In the genomic region with DNA sequence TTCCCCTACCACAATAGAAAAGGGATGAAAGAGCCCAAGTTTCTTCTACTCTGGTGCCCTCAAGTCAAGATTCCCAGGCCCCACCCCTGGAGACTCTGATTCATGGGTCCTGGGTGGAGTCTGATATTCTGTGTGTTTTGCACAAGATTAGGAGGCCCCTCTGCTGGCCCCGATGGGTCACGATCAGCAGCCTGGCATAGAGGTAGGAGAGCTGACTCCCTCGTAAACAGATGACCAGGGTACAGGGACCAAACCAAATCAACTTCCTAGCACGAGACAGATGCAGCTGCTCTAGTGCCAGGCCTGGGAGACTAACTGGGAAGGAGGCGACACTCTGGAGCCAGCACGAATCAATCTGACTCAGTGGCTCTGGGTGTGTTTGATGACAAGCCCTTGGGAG, we compare ENCODE assay signal across 11 mouse cellular contexts. TPM values are rescaled to one million over a fixed set of nuclear protein-coding genes. Genes with fewer than 3 reads are reported as not detected.
DNase-seq lines count a peak whose midpoint lies in the region; ATAC-seq and TF ChIP-seq lines count a peak whose summit lies in the region.
"Had no signal": no experiment of that assay in that cellular context is flagged by ENCODE, and none has a peak within 500 bp of the region (broad histone marks: within the 10 kb centered on the region; RNA-seq: fewer than 3 reads in every experiment).

No protein-coding gene starts in this region.

- intact Hi-C loops in left cerebral cortex, postnatal 4 days (cut with DNase I), result no loop called here

- no peaks in the 10 kb centered on the region for H3K9me3 ChIP-seq in forebrain, embryonic 15.5 days
- H3K9me3 ChIP-seq in forebrain, embryonic 14.5 days (replicated peaks; ENCODE audit: control insufficient read depth, low read length), result no peaks in the 10 kb centered on the region
- H3K9me3 ChIP-seq in embryonic facial prominence, embryonic 11.5 days (replicated peaks; ENCODE audit: control insufficient read depth, low read length), result no peaks in the 10 kb centered on the region
- no peaks in the 10 kb centered on the region for H3K9me3 ChIP-seq in liver, embryonic 14.5 days (ENCODE audit: control insufficient read depth, low read length)

- H3K36me3 ChIP-seq in forebrain, embryonic 15.5 days, result no peaks in the 10 kb centered on the region
- H3K36me3 ChIP-seq in forebrain, embryonic 14.5 days (ENCODE audit: control insufficient read depth, insufficient read depth, low read length), result no peaks in the 10 kb centered on the region
- H3K36me3 ChIP-seq in embryonic facial prominence, embryonic 11.5 days (replicated peaks; ENCODE audit: control insufficient read depth, insufficient read depth, low read depth, low read length), result no peaks in the 10 kb centered on the region; the same call in 1 of the 2 replicates
- no peaks in the 10 kb centered on the region for H3K36me3 ChIP-seq in liver, embryonic 14.5 days (replicated peaks; ENCODE audit: control insufficient read depth, insufficient read depth, low read depth)

- no peak overlapping the region for H3K4me3 ChIP-seq in forebrain, embryonic 15.5 days
- no peak overlapping the region for H3K4me3 ChIP-seq in forebrain, embryonic 14.5 days (ENCODE audit: low read depth, low read length)
- H3K4me3 ChIP-seq in embryonic facial prominence, embryonic 11.5 days (ENCODE audit: low read depth, low read length), result no peak overlapping the region
- H3K4me3 ChIP-seq in liver, embryonic 14.5 days (ENCODE audit: insufficient read depth in 1 of 2, low read depth in 2 of 2, low read length in 2 of 2), result no peak overlapping the region
- H3K4me3 ChIP-seq: myocyte had no signal

- no peak overlapping the region for H3K9ac ChIP-seq in forebrain, embryonic 15.5 days (replicated peaks)
- H3K9ac ChIP-seq in forebrain, embryonic 14.5 days (ENCODE audit: low read length), result no peak overlapping the region
- H3K9ac ChIP-seq in embryonic facial prominence, embryonic 11.5 days (replicated peaks; ENCODE audit: low read length), result no peak overlapping the region; the same call in 1 of the 2 replicates
- no peak overlapping the region for H3K9ac ChIP-seq in liver, embryonic 14.5 days (replicated peaks)

- ATAC-seq in forebrain, embryonic 15.5 days (replicated peaks), result no peak
- ATAC-seq in forebrain, embryonic 14.5 days, result no peak
- ATAC-seq in embryonic facial prominence, embryonic 11.5 days (replicated peaks; ENCODE audit: insufficient number of reproducible peaks, low FRiP score, low TSS enrichment, low read depth), result no peak
- ATAC-seq in liver, embryonic 14.5 days (ENCODE audit: insufficient read depth), result 0 out of 2 replicates have a peak, but pooled peaks have one; percentile 26
- no peak for ATAC-seq in activated CD4-positive, CD25-positive, alpha-beta regulatory T cell, adult 4 months

- no peaks in the 10 kb centered on the region for H3K27me3 ChIP-seq in forebrain, embryonic 15.5 days
- H3K27me3 ChIP-seq in forebrain, embryonic 14.5 days (replicated peaks; ENCODE audit: control insufficient read depth, insufficient read depth, low read length), result no peaks in the 10 kb centered on the region
- no peaks in the 10 kb centered on the region for H3K27me3 ChIP-seq in embryonic facial prominence, embryonic 11.5 days (ENCODE audit: control insufficient read depth, insufficient read depth, low read length)
- no peaks in the 10 kb centered on the region for H3K27me3 ChIP-seq in liver, embryonic 14.5 days (ENCODE audit: control insufficient read depth, insufficient read depth, low read length)

- H3K27ac ChIP-seq in forebrain, embryonic 15.5 days (replicated peaks), result 0 out of 2 replicates have a peak overlapping the region, but pooled peaks have one; percentile 2
- H3K27ac ChIP-seq in forebrain, embryonic 14.5 days (ENCODE audit: low read depth, low read length), result no peak overlapping the region
- 0 out of 2 replicates have a peak overlapping the region, but pooled peaks have one; percentile 3 for H3K27ac ChIP-seq in embryonic facial prominence, embryonic 11.5 days (replicated peaks; ENCODE audit: low read depth, low read length)
- H3K27ac ChIP-seq in liver, embryonic 14.5 days, result no peak overlapping the region

- no peak for TF ChIP-seq CTCF in liver, embryonic 14.5 days (IDR thresholded peaks at IDR 0.05; ENCODE audit: low read depth)

- no peak overlapping the region for H3K4me2 ChIP-seq in forebrain, embryonic 15.5 days (replicated peaks)
- H3K4me2 ChIP-seq in forebrain, embryonic 14.5 days (ENCODE audit: low read length), result no peak overlapping the region
- H3K4me2 ChIP-seq in embryonic facial prominence, embryonic 11.5 days (ENCODE audit: low read depth, low read length), result no peak overlapping the region
- H3K4me2 ChIP-seq in liver, embryonic 14.5 days (ENCODE audit: low read depth), result no peak overlapping the region

- TF ChIP-seq EP300 in liver, embryonic 14.5 days (IDR thresholded peaks at IDR 0.05; ENCODE audit: low read depth), result no peak

- WGBS in forebrain, embryonic 15.5 days, result 75% methylated on average over 6 of the region's 6 CpGs
- 76% methylated on average over 6 of the region's 6 CpGs for WGBS in forebrain, embryonic 14.5 days
- WGBS in embryonic facial prominence, embryonic 11.5 days, result 88% methylated on average over 6 of the region's 6 CpGs
- 26% methylated on average over 6 of the region's 6 CpGs for WGBS in liver, embryonic 14.5 days (ENCODE audit: insufficient replicate concordance)

- H3K4me1 ChIP-seq in forebrain, embryonic 15.5 days, result peaks cover 60% of the 10 kb centered on the region
- H3K4me1 ChIP-seq in forebrain, embryonic 14.5 days (ENCODE audit: control insufficient read depth, insufficient read depth, low read length), result peaks cover 30% of the 10 kb centered on the region
- H3K4me1 ChIP-seq in embryonic facial prominence, embryonic 11.5 days (ENCODE audit: control insufficient read depth, insufficient read depth, low read length), result peaks cover 13% of the 10 kb centered on the region
- H3K4me1 ChIP-seq in liver, embryonic 14.5 days (replicated peaks; ENCODE audit: control insufficient read depth in 2 of 2, insufficient read depth in 2 of 2, low read length in 1 of 2), result peaks cover 0 to 19% of the 10 kb centered on the region in 2 experiments; a peak in 2 of 4 replicates

- no peak for DNase-seq in forebrain, embryonic 14.5 days (ENCODE audit: low spot score)
- DNase-seq in kidney, postnatal 10 days, result peak; percentile 21
- DNase-seq in kidney, postnatal 36 days, result no peak
- no peak for DNase-seq in embryonic facial prominence, embryonic 11.5 days (ENCODE audit: low spot score)
- no peak for DNase-seq in liver, embryonic 14.5 days (ENCODE audit: low read depth in 3 of 3, low spot score in 3 of 3)
- DNase-seq in left cerebral cortex, postnatal 4 days, result no peak
- DNase-seq: gastrocnemius, postnatal 14 days; right cerebral cortex, postnatal 4 days had no signal

RNA-seq across cellular contexts. Expression of gene Smad6, which starts 51.0 kb away (rescaled TPM):
- 2.0 and 2.4 TPM in 2 replicates for polyA plus RNA-seq in forebrain, embryonic 15.5 days (2015; fragmentation: Nextera tagmentation; extraction: Ambion mirVana)
- 1.8 and 1.9 TPM in 2 replicates for polyA plus RNA-seq in forebrain, embryonic 14.5 days (2014; fragmentation: Nextera tagmentation; extraction: Ambion mirVana)
- 9.3 and 9.8 TPM in 2 replicates for polyA plus RNA-seq in embryonic facial prominence, embryonic 11.5 days (2014; fragmentation: Nextera tagmentation; extraction: Ambion mirVana)
- 3.9 and 5.2 TPM in 2 replicates for polyA plus RNA-seq in liver, embryonic 14.5 days (2012; rRNA removed)
- 1.8 and 2.1 TPM in 2 replicates for polyA plus RNA-seq in liver, embryonic 14.5 days (2014; fragmentation: Nextera tagmentation; extraction: Ambion mirVana)
- not detected for polyA plus RNA-seq in activated CD4-positive, CD25-positive, alpha-beta regulatory T cell, adult 4 months (2017; shearing (Covaris generic))
- total RNA-seq in left cerebral cortex, postnatal 4 days (2021), result 1 to 10 TPM; 2.0 to 2.3 TPM

Comparison
In these comparisons a context has a peak if more than half of its experiments do, and no peak if none do; other contexts are left out.
1. H3K27ac ChIP-seq: peak in forebrain, embryonic 15.5 days (single experiment) and embryonic facial prominence, embryonic 11.5 days (single experiment); none in forebrain, embryonic 14.5 days (single experiment) and liver, embryonic 14.5 days (single experiment).